Mouse (Mus musculus) ovary, adult 10 weeks (tissue): ENCODE results near the gene Olfr1215. TPM values are rescaled to one million over a fixed set of nuclear protein-coding genes. Genes with fewer than 3 reads are reported as not detected.

ENCODE experiments used
- polyA plus RNA-seq: library from polyadenylated mRNA; stranded (reverse); fragments of 350-450 nt; fragmentation: Illumina TruSeq; extraction: RNeasy Lipid Tissue Mini Kit (QIAGEN cat#74804); gene quantifications from one replicate; pipeline ENCODE4 v1.2.3, GENCODE M21; 2014

Olfr1215 gene
- not detected for polyA plus RNA-seq

DNA sequence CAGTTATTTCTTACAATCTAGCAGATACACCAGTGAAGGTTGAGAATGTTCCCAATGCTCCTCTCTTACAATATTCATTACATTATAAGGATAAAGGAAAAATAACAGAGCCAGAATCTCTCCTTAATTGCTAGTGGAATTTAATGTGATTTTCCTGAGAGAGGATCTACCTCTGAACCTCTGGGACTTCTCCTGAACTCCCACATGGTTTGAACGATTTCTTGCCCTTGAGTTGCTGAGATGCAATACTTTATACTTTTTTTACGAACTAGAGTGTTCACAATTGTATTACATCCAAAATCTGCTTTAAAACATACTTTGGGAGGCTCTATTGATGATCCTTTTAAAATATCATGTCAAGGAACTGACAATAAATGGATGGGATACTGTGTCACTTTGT lies at the start of gene Olfr1215:
Gene Olfr1215, minus strand, starts transcription at position 101 of the 400 bp plus-strand sequence.

DNA sequence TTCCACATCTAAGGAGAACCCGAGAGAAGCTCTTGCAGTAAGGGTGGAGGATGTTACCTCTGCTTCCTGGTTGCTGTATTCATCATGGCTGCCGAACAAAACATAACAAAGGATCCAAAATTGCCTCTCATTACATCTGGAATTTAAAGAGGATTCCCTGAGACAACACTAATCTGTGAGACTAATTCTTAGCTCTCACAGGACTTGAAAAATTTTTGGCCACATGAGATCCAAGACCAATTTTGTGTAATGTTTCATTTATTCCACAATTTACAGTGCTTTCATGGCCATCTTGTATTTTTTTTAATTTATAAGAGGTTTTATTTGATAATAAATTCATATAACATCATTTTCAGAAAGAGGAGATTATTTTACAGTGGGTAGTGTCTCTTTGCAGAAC lies 25.2 kb upstream of the Olfr1215 start, which contains the start of gene Olfr1217:
Gene Olfr1217, minus strand, starts transcription at position 101 of the 400 bp plus-strand sequence.

DNA sequence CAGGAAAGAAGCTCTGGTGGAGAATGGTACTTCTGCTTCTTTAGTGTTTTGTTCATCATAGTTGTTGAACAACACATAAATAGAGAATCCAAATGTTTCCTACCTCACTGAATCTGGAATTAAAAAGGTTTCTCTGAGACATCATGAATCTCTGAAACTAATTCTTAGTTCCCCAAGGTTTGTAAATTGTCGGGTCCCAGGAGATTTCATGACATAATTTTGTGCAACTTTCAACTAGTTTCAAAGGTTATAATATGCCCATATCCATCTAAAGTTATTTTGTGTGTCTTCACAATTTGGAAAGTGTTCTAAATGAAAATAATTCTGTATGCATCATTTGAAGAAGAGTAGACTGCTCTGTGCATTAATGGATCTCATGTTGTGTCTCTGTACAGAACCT lies 11.5 kb upstream of the Olfr1215 start, which contains the start of gene Olfr1216:
Gene Olfr1216, minus strand, starts transcription at position 101 of the 400 bp plus-strand sequence.

DNA sequence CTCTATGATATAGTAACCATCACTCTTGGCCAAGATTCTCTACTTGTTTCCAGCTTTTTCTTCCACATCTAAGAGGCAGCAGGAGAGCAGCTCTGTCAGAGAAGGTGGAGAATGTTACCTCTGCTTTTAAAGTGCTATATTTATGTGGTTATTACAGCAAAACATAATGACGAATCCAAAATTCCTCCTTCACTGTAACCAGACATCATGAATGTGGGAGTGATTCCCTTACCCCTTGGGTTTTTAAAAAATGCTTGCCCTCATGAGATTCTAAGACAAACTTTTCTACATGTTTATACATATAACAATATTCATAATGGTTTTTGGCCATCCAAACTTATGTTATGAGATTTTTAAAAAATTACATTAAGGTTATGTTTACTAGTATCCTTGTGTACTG lies 14.2 kb downstream of the Olfr1215 start, which contains the start of gene Olfr1214:
Gene Olfr1214, minus strand, starts transcription at position 101 of the 400 bp plus-strand sequence.

DNA sequence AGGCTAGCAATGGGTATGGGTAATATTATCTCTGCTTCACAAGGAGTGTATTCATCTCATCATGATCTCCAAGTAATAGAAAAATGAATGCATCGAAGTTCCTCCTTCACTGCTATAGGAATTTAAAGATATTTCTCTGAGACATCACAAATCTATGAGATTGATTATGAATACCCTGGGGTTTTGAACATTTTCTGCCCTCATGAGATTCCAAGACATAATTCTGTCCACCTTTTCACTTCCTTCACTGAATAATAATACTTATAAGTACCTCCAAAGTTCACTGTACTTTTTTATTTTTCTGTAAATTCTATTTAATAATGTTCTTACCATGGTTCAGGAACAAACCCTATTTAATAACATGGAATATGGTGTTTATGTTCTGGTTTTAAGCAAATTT lies 26.6 kb downstream of the Olfr1215 start, which contains the start of gene Gm13762:
Gene Gm13762, minus strand, starts transcription at position 101 of the 400 bp plus-strand sequence.

DNA sequence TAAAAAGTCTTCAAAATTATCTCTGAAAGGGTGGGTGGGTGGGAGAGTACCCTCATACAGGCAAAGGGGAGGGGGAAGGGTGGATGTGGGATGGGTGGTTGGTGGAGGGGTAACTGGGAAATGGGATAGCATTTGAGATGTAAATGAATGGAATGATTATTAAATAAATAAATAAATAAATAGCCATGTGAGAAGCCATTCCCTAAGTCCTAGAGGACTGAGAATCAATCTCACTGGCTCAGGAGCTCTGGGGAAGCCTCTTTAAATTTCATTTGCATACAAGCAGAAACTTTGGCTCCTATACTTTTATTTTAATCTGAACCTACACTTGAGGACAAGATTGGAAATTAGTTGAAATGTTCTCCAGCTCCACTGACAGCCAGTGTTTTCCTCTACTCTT lies 53.1 kb downstream of the Olfr1215 start, which contains the start of gene Olfr1212:
Gene Olfr1212, plus strand, starts transcription at position 301 of the 400 bp plus-strand sequence.

Other genes with a start within 250 kb of the Olfr1215 start
- not detected for gene Olfr1199, start 246.5 kb downstream of the Olfr1215 start, polyA plus RNA-seq
- not detected for gene Olfr1200, start 236.5 kb downstream of the Olfr1215 start, polyA plus RNA-seq
- not detected for gene Olfr1201, start 213.9 kb downstream of the Olfr1215 start, polyA plus RNA-seq
- not detected for gene Olfr1202, start 192.5 kb downstream of the Olfr1215 start, polyA plus RNA-seq
- gene Olfr1205, start 177.2 kb downstream of the Olfr1215 start, polyA plus RNA-seq, result not detected
- not detected for gene Olfr1204, start 157.7 kb downstream of the Olfr1215 start, polyA plus RNA-seq
- not detected for gene Olfr1206, start 143.7 kb downstream of the Olfr1215 start, polyA plus RNA-seq
- gene Olfr1208, start 104.7 kb downstream of the Olfr1215 start, polyA plus RNA-seq, result not detected
- gene Olfr1209, start 91.8 kb downstream of the Olfr1215 start, polyA plus RNA-seq, result not detected
- not detected for gene Olfr1211, start 68.9 kb downstream of the Olfr1215 start, polyA plus RNA-seq
- gene Olfr1212, start 53.0 kb downstream of the Olfr1215 start, polyA plus RNA-seq, result not detected
- gene Gm13762, start 26.7 kb downstream of the Olfr1215 start, polyA plus RNA-seq, result not detected
- not detected for gene Olfr1214, start 14.3 kb downstream of the Olfr1215 start, polyA plus RNA-seq
- gene Olfr1216, start 11.4 kb upstream of the Olfr1215 start, polyA plus RNA-seq, result not detected
- not detected for gene Olfr1217, start 25.1 kb upstream of the Olfr1215 start, polyA plus RNA-seq
- gene Olfr1218, start 54.2 kb upstream of the Olfr1215 start, polyA plus RNA-seq, result not detected
- gene Olfr1219, start 76.5 kb upstream of the Olfr1215 start, polyA plus RNA-seq, result not detected
- not detected for gene Olfr1220, start 99.9 kb upstream of the Olfr1215 start, polyA plus RNA-seq
- gene Olfr1221, start 110.3 kb upstream of the Olfr1215 start, polyA plus RNA-seq, result not detected
- not detected for gene Olfr1222, start 126.1 kb upstream of the Olfr1215 start, polyA plus RNA-seq
- not detected for gene Olfr1223, start 144.6 kb upstream of the Olfr1215 start, polyA plus RNA-seq
- gene Olfr1224-ps1, start 157.1 kb upstream of the Olfr1215 start, polyA plus RNA-seq, result not detected
- not detected for gene Olfr1225, start 167.7 kb upstream of the Olfr1215 start, polyA plus RNA-seq
- not detected for gene Olfr1226, start 193.1 kb upstream of the Olfr1215 start, polyA plus RNA-seq
- gene Olfr1228, start 247.1 kb upstream of the Olfr1215 start, polyA plus RNA-seq, result not detected